Comparison of ENCODE assay signal across 15 mouse cellular contexts in the genomic region with DNA sequence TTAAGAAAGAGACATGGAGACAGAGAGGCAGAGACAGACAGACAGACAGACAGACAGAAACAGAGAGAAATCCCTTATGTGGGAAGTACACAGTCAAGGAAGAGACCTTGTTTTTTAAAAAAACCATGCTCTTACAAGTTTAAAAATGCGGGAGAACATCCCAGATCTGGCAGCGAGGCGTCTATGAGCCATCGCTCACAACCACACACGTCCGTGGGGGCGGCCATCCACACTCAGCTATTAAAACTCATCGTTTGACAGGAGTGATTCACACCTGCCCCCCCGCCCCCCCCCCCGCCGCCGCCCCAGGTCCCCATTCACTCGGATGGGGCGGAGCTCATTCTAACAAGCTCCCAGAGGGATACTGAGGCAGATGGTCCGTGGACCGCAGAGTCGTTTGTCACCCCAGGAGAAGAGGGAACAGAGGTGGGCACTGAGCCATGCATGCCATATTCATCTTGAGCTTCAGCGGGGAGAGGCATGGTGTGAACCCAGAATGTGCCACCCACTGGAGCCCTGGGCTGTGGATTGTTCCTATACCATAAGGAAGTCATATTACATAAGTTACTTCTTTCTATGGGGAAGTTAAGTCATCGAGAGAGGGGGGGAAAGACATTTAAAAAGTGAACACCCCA.
DNase-seq lines count a peak whose midpoint lies in the region; ATAC-seq lines count a peak whose summit lies in the region.
"Had no signal": no experiment of that assay in that cellular context is flagged by ENCODE, and none has a peak within 500 bp of the region (broad histone marks: within the 10 kb centered on the region; RNA-seq: fewer than 3 reads in every experiment).

No protein-coding gene starts in this region.

- no peaks in the 10 kb centered on the region for H3K36me3 ChIP-seq in midbrain, embryonic 11.5 days (ENCODE audit: control insufficient read depth, insufficient read depth, low read length)
- no peaks in the 10 kb centered on the region for H3K36me3 ChIP-seq in midbrain, embryonic 15.5 days (replicated peaks)
- H3K36me3 ChIP-seq: heart, embryonic 10.5 days; intestine, embryonic 15.5 days; limb, embryonic 10.5 days had no signal

- no peaks in the 10 kb centered on the region for H3K27me3 ChIP-seq in midbrain, embryonic 11.5 days (ENCODE audit: control insufficient read depth, insufficient read depth, low read length)
- no peaks in the 10 kb centered on the region for H3K27me3 ChIP-seq in midbrain, embryonic 15.5 days (replicated peaks)
- H3K27me3 ChIP-seq: intestine, embryonic 15.5 days had no signal

- intact Hi-C loops in left cerebral cortex, postnatal 25 days (cut with DNase I) = loop anchor here (1.0 to 5.0 kb wide), 7 partner anchors 45 to 322 kb away; a partner anchor contains a TSS
- intact Hi-C loops in heart, postnatal 36 days (cut with DNase I) = no loop called here

- no peak for ATAC-seq in midbrain, embryonic 11.5 days (ENCODE audit: low FRiP score)
- no peak for ATAC-seq in midbrain, embryonic 15.5 days (replicated peaks)
- ATAC-seq: intestine, embryonic 15.5 days had no signal

- peak; percentile 21 for DNase-seq in midbrain, embryonic 11.5 days (ENCODE audit: low spot score, missing footprints)
- DNase-seq in frontal cortex, postnatal 25 days (ENCODE audit: low spot score in 2 of 2) = peak; percentile 36 to 65
- peak; percentile 70 to 97 for DNase-seq in left cerebral cortex, postnatal 25 days (ENCODE audit: low spot score in 2 of 2)
- DNase-seq in telencephalon, adult 2 months (ENCODE audit: low read depth, low spot score) = peak; percentile 96
- no peak for DNase-seq in heart, postnatal 36 days
- DNase-seq in spleen, adult 12 weeks (ENCODE audit: low spot score) = no peak
- DNase-seq: cerebellum, adult 9-11 months; heart, postnatal 4 days; kidney, postnatal 14 days; lung, postnatal 4 days had no signal

- WGBS in midbrain, embryonic 11.5 days = 79% methylated on average over 19 of the region's 19 CpGs
- WGBS in midbrain, embryonic 15.5 days = 66% methylated on average over 19 of the region's 19 CpGs

- no peak overlapping the region for H3K4me3 ChIP-seq in midbrain, embryonic 11.5 days (ENCODE audit: low read depth, low read length)
- no peak overlapping the region for H3K4me3 ChIP-seq in midbrain, embryonic 15.5 days
- H3K4me3 ChIP-seq: heart, embryonic 10.5 days; intestine, embryonic 15.5 days; limb, embryonic 10.5 days had no signal

- no peak overlapping the region for H3K27ac ChIP-seq in midbrain, embryonic 11.5 days (ENCODE audit: low read depth, low read length)
- H3K27ac ChIP-seq in midbrain, embryonic 15.5 days = no peak overlapping the region
- H3K27ac ChIP-seq: heart, embryonic 10.5 days; intestine, embryonic 15.5 days; limb, embryonic 10.5 days; liver, embryonic 14.5 days had no signal

- H3K9ac ChIP-seq in midbrain, embryonic 11.5 days (ENCODE audit: low read length) = no peak overlapping the region
- H3K9ac ChIP-seq in midbrain, embryonic 15.5 days = no peak overlapping the region
- H3K9ac ChIP-seq: intestine, embryonic 15.5 days; liver, embryonic 14.5 days had no signal

- no peaks in the 10 kb centered on the region for H3K9me3 ChIP-seq in midbrain, embryonic 11.5 days (ENCODE audit: control insufficient read depth, low read length)
- H3K9me3 ChIP-seq in midbrain, embryonic 15.5 days = no peaks in the 10 kb centered on the region
- H3K9me3 ChIP-seq: heart, embryonic 10.5 days; intestine, embryonic 15.5 days; limb, embryonic 10.5 days had no signal

- H3K4me2 ChIP-seq in midbrain, embryonic 11.5 days = no peak overlapping the region
- H3K4me2 ChIP-seq in midbrain, embryonic 15.5 days = no peak overlapping the region
- H3K4me2 ChIP-seq: intestine, embryonic 15.5 days had no signal

- H3K4me1 ChIP-seq in midbrain, embryonic 11.5 days (ENCODE audit: control insufficient read depth, insufficient read depth, low read length) = no peaks in the 10 kb centered on the region
- peaks cover 8% of the 10 kb centered on the region for H3K4me1 ChIP-seq in midbrain, embryonic 15.5 days
- H3K4me1 ChIP-seq: limb, embryonic 10.5 days had no signal

Comparison
In these comparisons a context has a peak if more than half of its experiments do, and no peak if none do; other contexts are left out.
1. DNase-seq: peak in midbrain, embryonic 11.5 days (single experiment), frontal cortex, postnatal 25 days (2 of 2), left cerebral cortex, postnatal 25 days (2 of 2) and telencephalon, adult 2 months (single experiment); none in heart, postnatal 36 days (0 of 2) and spleen, adult 12 weeks (single experiment).